Mouse (Mus musculus): ENCODE measurements around the gene Neo1. TPM values are rescaled to one million over a fixed set of nuclear protein-coding genes. Genes with fewer than 3 reads are reported as not detected.

Gene Neo1
- 10 to 100 TPM; 75.4 to 75.8 TPM for total RNA-seq (2021)

DNA sequence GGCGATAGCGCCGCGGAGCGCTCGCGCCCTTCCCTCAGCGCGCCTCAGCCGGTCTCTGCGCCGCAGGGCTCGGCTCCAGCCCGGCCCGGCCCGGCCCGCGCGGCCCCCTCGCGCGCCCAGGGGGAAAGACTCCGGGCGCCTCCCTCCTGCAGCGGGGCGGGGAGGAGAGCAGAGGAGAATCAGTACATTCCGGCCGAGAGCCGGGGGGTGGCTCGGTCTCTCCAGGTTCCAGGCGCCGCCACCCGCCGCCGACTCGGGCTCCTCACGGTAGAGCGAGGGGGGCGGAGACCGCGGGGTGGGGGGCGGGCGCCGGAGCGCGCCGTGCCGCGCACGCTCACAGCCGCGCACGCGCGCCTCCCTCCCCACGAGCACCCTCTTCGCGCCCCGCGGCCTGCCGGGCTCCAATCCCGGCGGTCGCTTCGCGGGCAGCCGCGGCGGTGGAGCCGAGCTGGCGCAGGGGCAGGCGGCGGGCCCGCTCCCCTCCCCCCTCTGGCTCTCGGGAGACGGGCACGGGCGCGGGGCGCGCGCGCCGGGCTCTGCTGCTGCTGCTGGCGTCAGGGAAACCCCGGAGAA is at the start of gene Neo1:
Gene Neo1 (minus strand): TSS at position 283 of the 573 bp plus-strand sequence.
- peak; percentile 94 to 96 for DNase-seq (ENCODE audit: low spot score in 2 of 2)
- intact Hi-C loops (cut with DNase I) = loop anchor here (5.0 kb wide), 2 partner anchors 81 to 161 kb away; no protein-coding TSS in a partner anchor

DNA sequence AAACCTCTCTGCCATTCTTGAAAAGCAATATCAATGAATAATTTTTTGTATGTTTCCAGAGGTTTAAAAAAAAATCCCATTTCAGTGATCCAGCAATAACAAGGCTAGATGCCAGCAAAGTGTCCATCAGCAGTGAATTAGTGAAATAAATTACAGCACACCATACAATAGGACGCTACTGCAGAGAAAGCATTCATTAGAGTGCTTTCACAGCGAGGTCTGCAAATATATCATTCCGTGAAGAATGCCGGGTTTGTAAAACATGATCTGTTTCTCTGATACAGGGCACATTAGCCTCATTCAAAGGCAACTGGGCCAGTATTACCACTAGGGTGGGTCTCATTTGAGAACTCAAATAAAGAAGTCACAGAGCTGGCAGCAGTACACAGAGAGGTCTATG is 39.4 kb upstream of the Neo1 start:
- intact Hi-C loops (cut with DNase I) = no loop called here
- DNase-seq (ENCODE audit: low spot score in 2 of 2) = no peak

DNA sequence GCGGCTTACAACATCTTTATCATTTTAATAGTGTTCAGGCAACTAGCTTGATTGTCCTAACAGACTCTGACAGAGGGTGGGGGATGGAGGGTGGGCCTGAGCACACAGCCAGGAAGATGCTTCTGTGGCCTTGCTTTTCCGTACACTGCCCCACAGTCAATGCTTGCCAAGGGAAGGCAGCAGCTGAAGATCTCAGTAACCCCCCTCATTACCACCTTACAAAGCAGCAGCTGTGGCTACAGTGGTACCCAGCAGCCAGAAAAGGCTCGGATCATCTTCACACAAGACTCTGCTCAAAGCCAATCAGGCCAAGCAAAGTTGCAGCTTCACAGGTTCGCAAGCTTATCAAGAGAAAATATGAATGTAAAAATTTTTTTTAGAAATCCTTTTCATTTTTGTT is 37.6 kb upstream of the Neo1 start:
- DNase-seq (ENCODE audit: low spot score in 2 of 2) = no peak
- intact Hi-C loops (cut with DNase I) = no loop called here

DNA sequence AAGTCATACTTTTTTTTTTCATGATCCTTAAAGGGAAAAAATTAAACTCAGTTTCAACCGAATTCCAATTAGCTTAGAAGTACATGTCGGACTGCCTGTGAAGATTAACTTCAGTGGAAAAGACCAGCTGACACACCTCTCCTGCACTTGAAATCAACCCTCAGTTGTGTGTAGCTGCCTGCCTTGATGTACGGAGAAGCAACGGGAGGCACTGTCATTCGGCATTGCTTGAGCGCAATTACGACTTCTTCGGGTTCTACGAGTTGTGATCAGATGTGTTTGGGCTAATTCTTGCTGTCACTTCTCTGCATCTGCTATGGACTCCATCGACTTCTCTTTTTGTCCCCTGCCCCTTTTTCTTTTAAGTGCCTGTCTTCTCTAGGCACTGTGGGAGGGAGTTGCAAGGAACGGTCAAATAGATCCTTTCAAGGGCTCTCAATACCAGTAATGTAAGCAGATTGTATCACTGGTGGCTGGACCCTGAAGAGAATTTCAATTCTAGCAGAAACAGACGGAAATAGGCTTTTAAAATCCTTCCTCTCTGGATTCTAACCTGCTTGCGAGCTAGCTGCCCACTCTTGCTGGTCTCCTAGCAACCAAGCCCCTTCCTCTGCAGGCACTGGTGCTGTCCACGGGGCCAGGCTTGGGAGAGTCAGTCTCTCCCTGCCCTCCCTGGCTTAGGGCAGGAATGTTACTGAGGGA is 36.0 kb upstream of the Neo1 start:
- DNase-seq (ENCODE audit: low spot score in 2 of 2) = no peak
- intact Hi-C loops (cut with DNase I) = no loop called here

DNA sequence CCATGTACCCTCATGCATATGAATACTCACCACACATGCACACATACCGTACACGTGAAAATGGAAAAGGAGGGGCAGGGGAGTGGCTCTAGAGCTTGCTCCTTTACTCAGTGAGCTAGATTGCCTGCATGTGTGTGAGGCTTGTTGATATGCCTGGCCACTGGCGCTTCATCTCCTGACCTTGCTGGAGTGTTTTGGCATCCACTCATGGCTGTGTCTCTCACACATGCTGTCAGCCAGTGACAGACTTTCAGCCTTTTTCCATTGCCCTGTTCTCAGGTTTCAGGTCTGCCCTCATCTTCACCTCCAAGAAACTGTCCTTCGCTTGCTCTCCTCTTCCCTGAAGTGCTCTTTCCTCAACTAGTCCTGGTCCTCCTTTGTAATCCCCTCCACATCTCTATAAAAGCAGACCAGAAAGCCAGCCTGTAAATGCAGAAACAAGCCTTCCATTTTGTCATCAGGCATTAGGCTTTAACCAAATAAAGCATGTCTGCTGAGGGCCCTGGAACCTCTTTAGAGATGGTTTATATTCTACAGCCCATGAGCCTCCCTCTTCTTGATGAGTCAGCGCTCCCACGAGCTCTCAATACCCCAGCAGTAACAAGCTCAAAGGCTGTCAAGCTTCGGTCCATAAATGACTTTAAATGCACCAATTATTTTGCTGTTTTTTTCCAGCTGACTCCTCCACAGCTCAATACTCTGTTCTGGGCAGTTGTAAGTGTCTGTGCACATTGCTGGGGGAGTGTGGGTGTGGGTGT is 35.2 kb upstream of the Neo1 start:
- intact Hi-C loops (cut with DNase I) = no loop called here
- peak in 1 of 2 experiments; percentile 15 for DNase-seq (ENCODE audit: low spot score in 2 of 2)

DNA sequence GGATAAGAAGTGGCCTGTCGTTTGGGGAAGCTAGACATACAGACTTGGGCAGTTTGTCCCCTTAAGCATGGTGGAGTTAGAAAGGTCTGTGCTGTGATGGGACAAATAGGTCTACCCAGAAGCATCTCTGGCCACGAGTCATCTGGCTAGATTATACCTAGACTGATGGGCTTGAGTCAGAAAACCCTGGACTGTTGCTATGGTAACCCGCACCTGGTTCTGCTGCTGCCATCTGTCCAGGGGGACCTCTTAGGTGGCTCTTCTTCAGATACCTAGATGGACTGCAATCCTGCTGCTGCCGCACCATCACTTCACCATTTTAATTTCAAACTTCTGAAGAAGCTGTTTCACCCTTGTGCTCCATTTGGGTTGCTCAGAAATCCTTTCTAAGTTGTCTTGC is 34.0 kb upstream of the Neo1 start:
- DNase-seq (ENCODE audit: low spot score in 2 of 2) = no peak
- intact Hi-C loops (cut with DNase I) = no loop called here

DNA sequence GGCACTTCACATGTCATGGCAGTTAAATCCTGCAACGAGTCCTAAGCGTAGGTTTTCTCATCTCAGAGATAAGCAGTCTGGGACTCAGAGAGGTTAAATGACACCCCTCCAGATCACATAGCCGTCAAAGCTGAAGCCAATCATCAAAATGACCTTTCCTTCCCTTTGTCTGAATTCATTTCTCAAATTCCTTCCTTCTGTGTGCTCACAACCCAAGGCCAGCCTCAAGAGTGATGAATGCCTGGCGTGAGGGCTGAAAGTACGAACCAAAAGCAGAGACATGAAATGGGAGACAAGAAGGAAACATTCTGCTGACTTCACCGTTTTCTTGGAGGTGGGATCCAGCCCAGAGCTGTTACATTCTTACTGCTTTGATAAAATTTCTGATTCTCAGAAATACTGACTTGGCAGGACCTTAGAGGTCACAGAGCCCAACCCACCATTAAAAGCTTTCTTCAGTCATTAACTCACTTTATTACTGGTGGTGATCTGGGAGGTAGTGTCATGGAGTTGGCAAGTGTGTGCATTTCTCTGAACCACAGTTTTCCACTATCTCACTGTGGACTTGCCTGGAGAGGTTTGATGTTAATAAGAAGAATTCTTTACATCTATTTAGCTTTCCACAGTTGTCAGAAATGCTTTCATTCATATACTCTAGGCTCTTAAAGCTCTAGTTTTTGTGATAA is 29.5 kb upstream of the Neo1 start:
- no peak for DNase-seq (ENCODE audit: low spot score in 2 of 2)
- intact Hi-C loops (cut with DNase I) = no loop called here

DNA sequence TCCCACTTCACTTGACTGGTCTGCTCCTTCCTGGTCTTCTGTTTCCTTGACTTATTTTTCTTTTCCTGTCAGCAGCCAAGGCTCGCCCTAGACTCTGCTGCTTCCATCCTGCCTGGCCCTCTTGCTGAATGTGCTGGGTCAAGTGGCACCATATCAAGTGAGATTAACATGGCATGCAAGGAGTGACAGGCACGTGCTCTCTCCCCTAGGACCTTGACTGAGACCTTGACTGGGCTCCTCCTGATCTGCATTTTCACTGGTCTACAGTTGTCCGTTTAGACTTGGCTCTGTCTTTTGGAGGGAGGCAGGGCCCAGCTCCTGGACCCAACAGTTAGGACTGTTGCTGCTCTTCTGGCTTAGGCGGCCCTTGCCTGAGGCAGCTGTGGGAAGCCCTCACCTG is 26.2 kb upstream of the Neo1 start:
- intact Hi-C loops (cut with DNase I) = no loop called here
- no peak for DNase-seq (ENCODE audit: low spot score in 2 of 2)

DNA sequence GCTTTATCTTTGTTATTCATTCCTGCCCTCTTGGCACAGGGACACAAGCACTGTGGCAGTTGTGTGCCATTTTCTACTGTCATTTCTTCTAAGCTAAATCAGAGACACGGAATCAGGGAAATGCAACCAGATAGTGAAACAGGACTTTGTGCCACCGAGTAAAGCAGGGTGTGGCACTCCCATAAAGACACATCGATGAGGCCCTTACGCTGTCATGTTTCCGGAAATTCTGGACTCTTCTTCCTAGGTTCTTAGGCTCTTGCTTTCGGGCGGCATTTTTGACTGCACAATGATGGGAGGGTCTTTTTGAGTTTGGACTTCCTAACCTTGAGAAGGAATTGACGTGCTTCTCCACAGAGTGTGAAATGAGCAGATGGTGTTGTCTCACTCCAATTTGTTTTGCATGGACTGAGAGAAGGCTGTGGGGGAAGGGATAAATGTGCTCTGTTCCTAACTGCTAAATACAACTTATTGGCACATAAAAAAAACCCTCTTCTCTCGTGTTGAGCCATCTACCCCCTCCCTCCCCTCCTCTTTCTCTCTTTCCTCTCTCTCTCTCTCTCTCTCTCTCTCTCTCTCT is 23.9 kb upstream of the Neo1 start:
- intact Hi-C loops (cut with DNase I) = no loop called here
- DNase-seq (ENCODE audit: low spot score in 2 of 2) = peak in 1 of 2 experiments; percentile 6

DNA sequence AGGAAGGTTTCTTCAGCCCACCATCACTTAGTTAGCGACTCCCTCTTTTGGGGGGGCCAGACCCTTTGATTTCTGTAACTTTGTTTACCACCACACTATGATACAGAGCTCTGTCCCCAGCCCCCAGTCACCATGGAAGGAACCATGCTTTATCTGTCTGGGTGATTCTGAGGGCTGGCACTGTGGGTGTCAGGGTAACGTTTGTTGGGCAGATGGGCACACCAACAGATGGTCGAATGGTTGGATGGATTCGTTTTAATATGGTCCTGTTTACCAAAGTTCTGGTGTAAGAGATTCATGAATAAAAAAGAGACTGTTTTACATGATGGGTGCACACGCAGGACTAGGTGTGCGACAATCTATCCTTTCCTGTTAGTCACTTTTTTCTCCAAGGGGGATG is 22.9 kb upstream of the Neo1 start:
- intact Hi-C loops (cut with DNase I) = no loop called here
- DNase-seq (ENCODE audit: low spot score in 2 of 2) = no peak

DNA sequence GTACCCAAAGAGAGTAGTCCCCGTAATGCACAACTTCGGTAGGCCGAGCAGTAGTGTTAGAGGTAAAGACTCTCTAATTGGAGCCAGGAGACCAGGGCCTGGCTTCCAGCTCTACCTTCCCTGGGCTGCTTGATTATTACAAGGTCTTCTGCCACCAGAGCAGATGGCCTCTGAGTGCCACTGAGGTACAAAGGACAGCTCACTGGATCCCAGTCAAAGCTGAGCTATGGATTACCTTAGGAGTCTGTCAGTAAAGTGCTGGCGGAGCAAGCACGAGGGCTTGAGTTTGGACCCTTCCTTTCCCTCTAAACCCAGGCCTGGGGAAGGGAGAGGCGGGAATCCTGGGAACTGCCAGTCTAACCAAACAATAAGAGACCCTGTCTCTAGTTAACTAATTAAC is 21.8 kb upstream of the Neo1 start:
- no peak for DNase-seq (ENCODE audit: low spot score in 2 of 2)
- intact Hi-C loops (cut with DNase I) = no loop called here

DNA sequence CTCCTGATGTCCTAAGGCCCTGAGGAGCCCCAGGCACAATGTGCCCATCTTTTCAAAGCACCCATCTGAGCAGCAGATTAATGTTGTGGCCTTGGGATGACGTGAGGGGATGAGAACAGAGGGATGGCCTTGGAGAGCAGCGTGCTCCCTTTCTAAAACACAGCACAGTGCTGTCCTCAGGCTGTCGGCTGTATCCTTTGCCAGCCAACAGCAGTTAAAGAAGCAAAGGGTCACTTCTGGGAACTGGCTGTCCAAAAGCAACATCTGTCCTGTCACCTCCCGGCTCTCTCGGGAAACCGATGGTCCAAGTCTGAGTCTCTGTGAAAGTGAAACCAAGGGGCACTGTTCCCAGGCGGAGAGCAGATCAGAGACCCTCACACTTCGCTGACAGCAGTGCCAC is 20.0 kb upstream of the Neo1 start:
- no peak for DNase-seq (ENCODE audit: low spot score in 2 of 2)
- intact Hi-C loops (cut with DNase I) = no loop called here

DNA sequence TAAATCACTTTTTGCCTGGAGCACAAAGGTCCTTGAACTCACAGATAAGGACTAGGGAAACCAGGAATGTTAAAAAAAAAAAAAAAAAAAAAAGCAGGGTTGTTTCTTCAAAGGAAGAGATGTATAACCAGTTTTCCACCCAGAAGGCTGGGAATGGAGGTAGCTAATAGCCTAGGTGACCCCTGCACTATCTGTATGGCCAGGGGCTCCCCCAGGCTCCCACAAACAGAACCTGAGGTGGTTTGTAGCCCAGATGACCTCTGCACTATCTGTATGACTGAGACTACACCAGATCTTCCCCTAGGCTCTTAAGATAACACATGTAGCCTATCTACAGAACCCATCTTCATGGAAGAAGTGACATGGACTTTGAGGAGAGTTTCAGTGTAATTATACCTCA is 5.6 kb upstream of the Neo1 start:
- DNase-seq (ENCODE audit: low spot score in 2 of 2) = no peak
- intact Hi-C loops (cut with DNase I) = no loop called here

DNA sequence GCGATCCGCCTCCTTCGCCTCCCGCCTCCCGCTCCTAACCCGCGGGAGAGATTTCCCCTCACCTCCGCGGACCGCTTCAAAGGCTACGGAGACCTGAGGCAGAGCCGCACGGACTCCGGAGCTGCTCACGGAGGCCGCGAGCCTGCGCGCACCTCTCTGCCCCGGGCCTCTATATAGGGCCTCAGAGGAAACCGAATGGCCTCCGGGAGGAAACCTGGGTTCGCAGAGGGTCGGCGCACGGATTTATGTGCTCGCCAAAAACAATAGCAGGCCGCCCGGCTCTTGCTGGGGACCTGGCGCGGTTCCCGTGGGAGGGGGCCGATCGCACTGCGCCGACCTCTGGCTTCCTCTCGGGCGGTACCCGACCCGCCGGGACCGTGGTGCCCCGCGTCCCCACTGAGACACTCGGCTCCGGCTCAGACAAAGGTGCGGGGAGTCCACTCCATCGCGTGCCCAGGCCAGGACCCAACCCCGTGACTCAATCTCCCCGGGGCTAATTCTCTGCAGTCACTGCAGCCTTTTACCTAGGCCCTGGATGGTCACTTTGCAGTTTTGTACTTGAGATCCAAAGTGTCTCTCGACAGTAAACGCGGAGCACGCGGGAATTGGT is 596 bp upstream of the Neo1 start:
- DNase-seq (ENCODE audit: low spot score in 2 of 2) = no peak
- intact Hi-C loops (cut with DNase I) = loop anchor here (5.0 kb wide), 2 partner anchors 80 to 160 kb away; no protein-coding TSS in a partner anchor

DNA sequence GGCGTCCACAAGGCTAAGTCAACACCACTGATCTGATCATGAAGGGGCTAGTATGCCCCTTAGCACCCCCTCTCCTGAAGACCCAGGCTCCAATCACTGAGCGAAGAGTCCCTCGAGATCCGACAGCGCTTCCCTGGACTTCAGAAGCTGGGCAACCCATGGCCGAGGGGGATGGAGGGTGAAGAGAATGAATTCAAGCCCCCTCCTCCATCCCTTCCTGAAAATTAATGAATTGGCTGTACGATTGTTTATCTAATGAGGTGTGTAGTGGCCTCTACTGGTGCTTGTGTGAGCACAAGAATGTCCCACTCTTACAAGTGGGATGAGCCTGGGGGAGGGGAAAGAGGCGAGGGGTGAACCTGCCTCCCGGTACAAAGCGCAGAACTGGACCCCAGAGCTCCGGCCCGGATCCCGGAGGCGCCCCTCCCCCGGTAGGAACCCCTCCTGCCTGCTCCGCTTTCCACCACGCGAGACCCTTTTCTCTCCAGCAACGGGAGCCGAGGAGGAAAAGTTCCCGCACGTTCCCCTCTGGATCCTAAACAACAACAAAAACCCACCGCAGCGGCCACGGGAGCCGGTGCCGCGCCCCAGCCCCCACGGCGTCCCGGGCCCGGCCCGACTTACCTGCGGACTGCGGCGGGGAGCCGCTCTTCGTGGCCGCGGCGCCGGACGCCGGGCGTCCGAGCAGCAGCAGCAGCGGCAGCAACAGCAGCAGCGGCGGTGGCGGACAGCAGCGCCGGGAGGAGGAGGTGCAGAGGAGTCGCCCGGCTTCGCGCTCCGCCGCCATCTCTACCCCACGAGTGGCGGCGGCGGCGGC is 691 bp downstream of the Neo1 start:
- peak; percentile 11 to 26 for DNase-seq (ENCODE audit: low spot score in 2 of 2)
- intact Hi-C loops (cut with DNase I) = loop anchor here (5.0 kb wide), 2 partner anchors 82 to 162 kb away; no protein-coding TSS in a partner anchor

DNA sequence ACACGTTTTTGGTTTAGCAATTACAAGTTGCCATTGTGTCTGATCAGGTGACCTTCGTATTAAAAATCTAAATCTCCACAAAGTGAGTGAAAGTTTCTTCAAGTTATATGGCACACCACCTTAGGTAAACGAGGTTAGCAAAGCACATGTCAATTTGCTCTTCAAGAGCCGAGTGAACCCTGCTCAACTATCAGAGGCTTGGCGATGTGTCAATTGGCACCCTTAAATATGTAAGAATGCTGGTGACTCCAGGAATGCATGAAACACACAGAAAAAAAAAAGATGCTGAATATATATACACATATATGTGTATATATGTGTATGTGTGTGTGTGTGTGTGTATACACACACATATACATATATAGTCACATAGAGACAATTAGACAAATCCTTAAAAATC is 1.4 kb downstream of the Neo1 start:
- intact Hi-C loops (cut with DNase I) = loop anchor here (5.0 kb wide), 2 partner anchors 82 to 162 kb away; no protein-coding TSS in a partner anchor
- no peak for DNase-seq (ENCODE audit: low spot score in 2 of 2)

DNA sequence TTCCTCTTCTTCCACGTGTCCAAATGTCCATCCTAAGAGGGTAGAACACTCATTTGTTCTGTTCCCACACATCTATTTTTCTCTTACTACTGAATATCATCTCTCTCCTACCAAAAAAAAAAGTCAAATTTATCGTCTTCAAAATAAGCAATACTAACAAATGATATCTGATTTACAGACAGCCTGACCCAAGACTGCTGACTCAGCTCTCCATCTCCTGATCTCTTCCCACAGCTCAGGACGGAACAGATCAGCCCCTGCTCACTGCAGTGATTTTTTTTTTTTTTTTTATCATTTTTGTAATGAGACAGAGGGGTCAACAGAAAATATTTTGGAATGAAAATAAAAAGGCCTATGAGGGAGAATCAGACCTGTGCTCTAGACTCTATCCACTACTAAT is 2.7 kb downstream of the Neo1 start:
- DNase-seq (ENCODE audit: low spot score in 2 of 2) = no peak
- intact Hi-C loops (cut with DNase I) = no loop called here

DNA sequence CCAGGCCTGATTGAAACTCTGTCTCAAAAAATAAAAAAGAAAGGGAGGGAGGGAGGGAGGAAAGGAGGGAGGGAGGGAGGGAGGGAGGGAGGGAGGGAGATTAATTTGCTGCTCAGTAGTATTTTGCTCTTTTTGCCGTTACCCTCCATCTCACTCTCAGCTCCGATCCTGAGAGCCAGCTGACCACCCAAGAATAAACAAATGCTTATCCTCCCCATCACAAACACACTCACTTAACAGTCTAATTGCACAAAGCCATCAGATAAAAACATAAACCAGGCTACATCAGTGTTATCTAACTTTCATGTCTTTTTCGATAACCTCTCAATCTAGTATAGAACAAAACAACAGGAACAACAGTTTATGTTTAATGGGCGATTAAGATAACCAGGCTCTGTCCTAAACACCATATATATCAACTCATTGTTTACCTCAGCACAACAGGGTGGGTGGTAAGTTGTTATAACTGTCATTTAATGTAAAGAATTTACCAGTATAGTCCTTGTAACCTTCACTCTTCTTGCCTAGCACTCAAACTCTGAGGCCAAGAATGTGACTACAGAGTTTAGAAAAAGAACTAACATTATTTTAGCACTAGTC is 11.9 kb downstream of the Neo1 start:
- no peak for DNase-seq (ENCODE audit: low spot score in 2 of 2)
- intact Hi-C loops (cut with DNase I) = no loop called here

Data from left cerebral cortex, postnatal 36 days (tissue).